Mouse (Mus musculus) thymus, adult 18-20 months (tissue): ENCODE data around the gene Myrfl.

ENCODE experiments used
- DNase-seq, 2 experiments: peaks; one replicate each; pipeline ENCODE4 v3.0.0; 2022; ENCODE audit warnings: mixed read lengths in 2 of 2

The Myrfl gene

GRCm38 (mm10) chr10:116896336-116897177, at the start of gene Myrfl:
TSS of gene Myrfl (minus strand) at chr10:116896919.
- no peak for DNase-seq

DNA sequence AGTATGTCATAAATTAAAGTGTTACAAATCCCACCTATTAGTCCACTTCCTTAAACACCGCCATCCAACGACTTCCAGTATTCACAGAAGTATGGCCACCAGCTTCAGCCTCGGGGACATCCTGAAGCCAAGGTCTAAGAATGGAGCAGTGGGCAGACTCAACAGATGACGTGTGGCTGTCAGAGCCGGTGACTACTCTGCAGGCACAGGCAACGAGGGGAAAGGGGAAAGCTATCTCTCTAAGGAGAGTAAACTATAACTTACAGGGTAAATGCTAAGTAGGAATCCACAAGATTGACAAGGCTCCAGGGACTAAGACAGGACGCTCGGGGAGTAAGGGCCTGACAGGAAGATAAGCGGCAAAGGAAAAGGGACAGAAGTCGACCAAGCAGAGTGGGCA, 48.2 kb upstream of the Myrfl start:
- DNase-seq = no peak

DNA sequence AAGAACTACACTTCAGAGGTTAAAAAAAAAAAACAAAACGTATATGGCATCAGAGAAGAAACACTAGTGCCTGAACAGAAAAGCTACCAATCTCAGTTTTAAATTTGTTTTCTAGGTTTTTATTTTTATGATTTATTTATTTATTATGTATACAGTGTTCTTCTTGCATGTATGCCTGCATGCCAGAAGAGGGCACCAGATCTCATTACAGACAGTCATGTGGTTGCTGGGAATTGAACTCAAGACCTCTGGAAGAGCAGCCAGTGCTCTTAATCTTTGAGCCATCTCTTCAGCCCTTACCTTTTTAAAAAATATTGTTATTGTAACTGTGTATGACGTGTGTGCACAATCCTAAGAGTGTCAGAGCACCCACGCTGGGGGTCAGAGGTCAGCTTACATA, 47.4 kb upstream of the Myrfl start:
- DNase-seq = no peak

- DNase-seq = no peak
Measured at GRCm38 (mm10) chr10:116943025-116943424, 46.3 kb upstream of the Myrfl start.

- no peak for DNase-seq
Measured at GRCm38 (mm10) chr10:116935028-116935427, 38.3 kb upstream of the Myrfl start.

GRCm38 (mm10) chr10:116933794-116934193, 37.1 kb upstream of the Myrfl start:
- DNase-seq = no peak

- no peak for DNase-seq
Measured at GRCm38 (mm10) chr10:116932418-116932817, 35.7 kb upstream of the Myrfl start.

DNA sequence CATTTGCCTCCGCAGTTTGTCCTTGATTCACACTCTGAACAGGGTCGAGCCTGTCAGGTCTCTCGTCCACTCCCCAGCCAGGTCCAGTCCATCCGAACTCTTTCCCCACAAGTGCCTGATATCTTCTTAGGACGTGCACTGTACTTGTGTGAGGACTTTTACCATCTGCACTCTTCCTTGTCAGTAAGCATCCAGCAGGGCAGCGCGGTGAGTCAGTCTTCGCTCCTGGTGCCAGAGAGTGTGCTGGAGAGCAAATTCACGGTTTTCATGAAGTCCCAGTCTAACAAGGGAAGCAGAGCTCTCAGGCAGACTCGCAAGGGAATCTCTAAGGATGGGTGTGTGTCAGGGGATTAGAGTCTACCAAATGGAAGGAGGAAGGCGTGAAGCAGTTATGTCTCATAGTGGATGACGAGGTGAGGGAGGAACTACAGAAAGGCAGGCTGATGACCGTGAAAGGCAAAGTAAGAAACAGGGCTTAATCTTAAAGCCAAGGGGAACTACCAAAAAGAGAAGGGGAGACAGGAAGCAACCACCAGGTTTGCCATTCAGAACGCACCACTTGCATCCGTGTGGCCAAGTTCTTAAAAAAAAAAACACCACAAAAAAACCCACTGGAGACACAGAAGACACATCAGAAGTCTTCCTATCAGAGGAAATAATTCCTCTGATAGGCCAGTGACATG, 34.9 kb upstream of the Myrfl start:
- DNase-seq = no peak

GRCm38 (mm10) chr10:116930936-116931335, 34.2 kb upstream of the Myrfl start:
- DNase-seq = peak; percentile 37 to 61

GRCm38 (mm10) chr10:116930506-116930905, 33.8 kb upstream of the Myrfl start:
- DNase-seq = peak; percentile 32 to 65

GRCm38 (mm10) chr10:116928826-116929225, 32.1 kb upstream of the Myrfl start:
- DNase-seq = no peak

DNA sequence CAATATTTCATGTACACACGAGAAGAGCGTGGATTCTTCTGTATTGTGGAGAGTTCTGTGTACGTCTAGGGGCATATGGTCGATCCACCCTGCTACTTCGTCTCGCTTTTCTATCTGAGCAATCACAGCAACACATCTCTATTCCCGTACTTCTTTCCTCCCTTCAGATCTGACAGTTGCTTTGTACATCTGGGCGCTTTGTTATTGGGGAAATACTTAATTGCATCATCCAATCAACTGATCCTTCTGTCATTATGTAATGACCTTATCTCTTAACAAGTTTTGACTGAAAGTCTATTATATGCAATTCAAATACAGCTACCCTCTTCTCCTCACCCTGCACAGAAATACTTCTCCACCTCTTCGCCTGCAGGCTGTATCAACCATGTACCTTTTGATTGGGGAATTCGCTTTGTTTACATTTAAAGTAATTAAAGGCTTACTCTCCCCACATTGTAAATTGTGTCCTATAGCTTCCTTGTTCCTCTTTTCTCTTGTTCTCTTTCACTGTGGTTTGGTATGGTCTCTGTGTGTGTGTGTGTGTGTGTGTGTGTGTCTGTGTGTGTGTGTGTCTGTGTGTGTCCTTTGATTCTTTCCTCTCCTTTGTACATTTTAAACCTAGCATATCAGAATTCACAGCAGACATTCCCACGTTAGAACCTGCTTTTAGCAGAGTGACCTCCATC, 29.9 kb upstream of the Myrfl start:
- no peak for DNase-seq

- DNase-seq = no peak
Measured at GRCm38 (mm10) chr10:116923651-116924495, 27.2 kb upstream of the Myrfl start.

DNA sequence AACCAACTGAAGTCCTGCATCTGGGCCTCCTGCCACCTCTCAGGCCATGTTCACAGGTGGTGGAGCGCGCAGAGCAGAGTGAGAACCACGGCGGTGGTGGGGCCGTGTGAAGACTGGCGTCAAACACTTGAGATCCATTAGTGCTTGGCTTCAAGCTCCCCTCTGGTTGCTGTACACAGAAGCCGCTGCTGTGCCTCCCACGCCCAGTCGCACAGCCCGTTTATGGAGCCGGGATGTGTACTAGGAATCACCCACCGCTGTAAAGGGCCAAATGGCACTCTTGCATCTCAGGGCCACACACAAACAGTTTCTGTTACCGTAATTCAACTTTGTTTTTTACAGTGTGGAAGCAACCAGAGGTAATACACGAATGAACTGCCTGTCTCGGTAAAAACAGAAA, 25.4 kb upstream of the Myrfl start:
- no peak for DNase-seq

- no peak for DNase-seq
Measured at GRCm38 (mm10) chr10:116921416-116921815, 24.7 kb upstream of the Myrfl start.

DNA sequence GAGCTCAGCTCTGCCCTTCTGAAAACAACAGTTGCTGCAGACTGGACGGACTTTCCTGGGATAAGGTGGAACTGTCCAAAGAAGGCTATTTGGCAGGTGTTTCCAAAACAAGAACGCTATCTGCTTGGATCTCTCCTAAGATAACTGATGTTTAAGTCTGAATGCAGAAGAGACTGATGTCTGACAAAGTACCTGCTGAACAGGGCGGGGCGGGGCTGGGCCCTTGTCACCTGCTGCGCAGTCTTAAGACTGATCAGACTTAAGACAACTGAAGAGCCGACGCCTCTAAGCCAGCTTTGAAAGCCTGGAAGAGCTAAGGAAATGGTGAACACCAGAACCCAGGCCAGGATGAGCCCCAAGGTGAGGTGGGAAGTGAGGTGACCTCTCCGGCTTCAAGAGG, 23.9 kb upstream of the Myrfl start:
- no peak for DNase-seq

GRCm38 (mm10) chr10:116919368-116920317, 22.9 kb upstream of the Myrfl start:
- peak; percentile 28 to 56 for DNase-seq

- peak; percentile 27 to 42 for DNase-seq
Measured at GRCm38 (mm10) chr10:116916581-116916980, 19.9 kb upstream of the Myrfl start.

DNA sequence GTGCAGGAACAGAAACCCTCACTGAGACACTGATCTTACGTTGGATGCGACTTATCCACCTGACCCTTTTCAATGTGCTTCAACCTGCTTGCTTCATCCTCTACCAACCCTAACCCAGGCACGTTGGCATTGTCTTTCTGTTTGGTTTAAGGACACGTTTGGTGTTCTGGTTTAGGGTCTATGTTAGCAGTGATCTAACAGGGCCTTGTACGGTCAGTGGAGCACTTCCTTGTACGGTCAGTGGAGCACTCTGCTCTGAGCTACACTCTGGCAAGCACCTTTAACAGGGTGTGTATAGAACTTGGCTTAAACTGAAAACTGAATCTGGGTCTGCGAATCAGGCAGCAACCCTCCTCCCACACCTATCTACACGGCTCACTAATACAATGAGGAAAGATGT, 18.6 kb upstream of the Myrfl start:
- DNase-seq = no peak

DNA sequence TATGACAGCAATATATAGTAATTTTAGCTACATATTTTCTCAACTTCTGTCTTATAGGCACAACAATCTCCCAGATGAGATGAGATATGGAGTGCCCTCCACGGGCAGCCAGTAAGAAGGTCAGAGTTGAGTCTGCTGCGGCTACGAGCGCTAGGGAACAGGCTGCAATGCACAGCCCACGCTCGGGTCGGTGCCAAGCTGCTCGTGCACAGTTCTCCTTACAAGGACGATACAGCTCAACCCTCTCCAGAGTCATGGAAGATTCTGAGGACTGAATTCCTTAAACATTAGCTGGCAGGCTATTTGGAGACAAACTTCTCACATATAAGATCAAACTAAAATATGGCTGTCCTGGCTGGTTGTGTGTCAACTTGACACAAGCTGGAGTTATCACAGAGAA, 17.9 kb upstream of the Myrfl start:
- no peak for DNase-seq

DNA sequence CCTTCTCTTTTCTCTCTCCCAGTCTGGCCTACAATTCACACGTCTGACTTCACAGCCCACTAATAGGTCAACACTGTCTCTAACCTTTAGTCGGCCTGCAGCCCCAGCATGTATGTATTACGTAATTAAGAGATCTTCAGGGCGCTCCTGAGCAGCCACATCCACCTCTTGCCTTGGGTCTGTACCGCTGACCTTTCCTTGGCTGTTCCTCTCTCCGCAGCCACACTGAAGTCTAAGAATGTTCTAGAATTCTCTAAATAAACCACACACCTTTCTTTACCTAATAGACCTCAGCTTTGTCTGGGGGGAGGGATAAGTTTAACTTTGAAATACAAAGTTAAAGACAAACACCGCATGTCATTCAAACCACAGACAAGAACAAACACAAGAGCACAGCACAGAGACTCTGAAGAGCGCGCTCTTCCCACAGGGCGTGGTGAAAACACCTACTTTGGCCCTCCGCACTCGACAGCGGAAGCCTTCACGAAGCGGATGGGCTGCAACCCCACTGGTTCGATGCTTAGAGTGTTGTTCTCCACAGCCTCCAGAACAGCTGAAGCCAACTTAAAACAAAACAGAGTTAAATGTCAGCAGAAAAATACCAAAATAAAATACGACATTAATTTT, 17.0 kb upstream of the Myrfl start:
- no peak for DNase-seq
